In genomic region chr1:134854325-134854982, GRCm38 (mm10) we compare ENCODE assay signal across 9 mouse cellular contexts.
A peak's percentile ranks its signal among the peaks of the same experiment; 100 is the strongest.
DNase-seq lines count a peak whose midpoint lies in the region; ATAC-seq and TF ChIP-seq lines count a peak whose summit lies in the region.
"Had no signal": no experiment of that assay in that cellular context is flagged by ENCODE, and none has a peak within 500 bp of the region (broad histone marks: within the 10 kb centered on the region; RNA-seq: fewer than 3 reads in every experiment).

No protein-coding gene starts in this region.

- H3K4me1 ChIP-seq in spleen, adult 2 months (ENCODE audit: control insufficient read depth, insufficient read depth, insufficient read length), result peaks cover 16% of the 10 kb centered on the region; the same call in 1 of the 2 replicates

- DNase-seq in heart, adult 18-20 months, result peak; percentile 59 to 90
- no peak for DNase-seq in heart, postnatal 25 days (ENCODE audit: low spot score)
- peak; percentile 47 for DNase-seq in T-cell, adult 2 months (ENCODE audit: low spot score)
- peak; percentile 88 to 93 for DNase-seq in cerebellum, postnatal 25 days
- DNase-seq in gastrocnemius, postnatal 4 days (ENCODE audit: low spot score in 2 of 2), result peak; percentile 44 to 67
- DNase-seq in layer of hippocampus, postnatal 14 days (ENCODE audit: low spot score in 2 of 2), result peak; percentile 76 to 88
- DNase-seq in spleen, adult 2 months (ENCODE audit: low read depth in 1 of 2, low spot score in 2 of 2), result peak; percentile 30 to 77

- peak; percentile 17; the same call in 1 of the 2 replicates for TF ChIP-seq CTCF in spleen, adult 2 months (IDR thresholded peaks at IDR 0.05; ENCODE audit: extremely low read depth, insufficient read depth, insufficient read length, insufficient replicate concordance)

- no peak for TF ChIP-seq POLR2A in spleen, adult 2 months (IDR thresholded peaks at IDR 0.05; ENCODE audit: low read depth, low read length)

- no peak overlapping the region for H3K27ac ChIP-seq in spleen, adult 2 months (ENCODE audit: insufficient read depth, low read length)

- no peaks in the 10 kb centered on the region for H3K36me3 ChIP-seq in spleen, adult 2 months (ENCODE audit: control insufficient read depth, insufficient read depth, low read length)

- peak; percentile 79 for ATAC-seq in megakaryocyte progenitor cell, adult 5-6 weeks (replicated peaks; ENCODE audit: poor library complexity)

- intact Hi-C loops in heart, postnatal 25 days (cut with DNase I), result loop anchor here (2.0 to 5.0 kb wide), 3 partner anchors 107 to 217 kb away; no protein-coding TSS in a partner anchor

- 60% methylated on average over 1 of the region's 1 CpGs for WGBS in spleen, adult 2 months

- H3K27me3 ChIP-seq in spleen, adult 2 months (ENCODE audit: control insufficient read depth, insufficient read depth, low read length), result no peaks in the 10 kb centered on the region
- H3K27me3 ChIP-seq: megakaryocyte, embryonic 14.5 days had no signal

- H3K4me3 ChIP-seq in spleen, adult 2 months (ENCODE audit: extremely low read depth, insufficient read depth, insufficient read length), result no peak overlapping the region
- H3K4me3 ChIP-seq: megakaryocyte, embryonic 14.5 days had no signal
